8 mouse cellular contexts compared by ENCODE assay signal in the genomic region with DNA sequence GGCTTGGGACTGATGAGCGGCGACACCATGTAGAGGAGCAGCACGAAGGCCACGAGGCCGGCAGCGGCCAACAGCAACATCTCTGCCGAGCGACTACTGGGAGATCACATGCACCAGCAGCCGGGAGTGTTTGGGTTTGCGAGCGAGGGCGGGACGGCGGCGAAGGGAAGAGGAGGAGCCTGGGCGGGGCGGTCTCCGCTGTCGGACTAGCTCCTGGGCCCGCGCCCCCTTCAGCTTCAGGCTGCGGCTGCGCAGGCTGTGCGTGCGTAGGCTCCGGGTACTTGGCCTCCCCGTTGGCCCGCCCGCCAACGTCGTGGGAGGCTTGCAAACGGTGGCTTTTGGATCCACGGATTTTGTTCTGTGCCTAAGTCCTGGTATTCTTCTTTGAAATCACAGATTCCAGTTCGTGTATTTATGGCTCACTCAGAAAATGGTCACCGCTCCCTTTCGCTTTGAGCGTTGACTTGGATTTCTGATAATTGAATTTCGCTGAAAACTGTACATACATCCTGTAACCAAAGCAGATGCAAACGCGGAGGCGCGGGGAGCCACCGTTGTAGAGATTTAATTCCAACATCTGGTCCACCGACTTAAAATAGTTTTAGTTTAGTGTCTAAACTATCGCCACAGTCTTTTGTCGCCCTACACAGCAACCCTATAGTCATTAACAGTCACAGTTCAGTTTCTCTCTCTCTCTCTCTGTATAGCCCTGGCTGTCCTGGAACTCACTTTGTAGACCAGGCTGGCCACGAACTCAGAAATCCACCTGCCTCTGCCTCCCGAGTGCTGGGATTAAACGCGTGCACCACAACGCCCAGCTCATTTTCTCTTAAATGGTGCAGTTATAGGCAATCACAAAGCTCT. TPM values are rescaled to one million over a fixed set of nuclear protein-coding genes. Genes with fewer than 3 reads are reported as not detected.
DNase-seq lines count a peak whose midpoint lies in the region; ATAC-seq lines count a peak whose summit lies in the region.

TSS of gene Kdsr (minus strand) at position 156 of the 864 bp plus-strand sequence.

- peak within 1 kb of the TSS; percentile 75 for H3K4me3 ChIP-seq in heart, embryonic 10.5 days
- H3K4me3 ChIP-seq in kidney, embryonic 15.5 days (replicated peaks): peak within 1 kb of the TSS; percentile 81

- ATAC-seq in erythroblast, adult 5-6 weeks (replicated peaks; ENCODE audit: low FRiP score, poor library complexity, severe bottlenecking): peak; percentile 98
- ATAC-seq in kidney, embryonic 15.5 days (replicated peaks; ENCODE audit: low FRiP score): peak; percentile 99
- peak; percentile 93 for ATAC-seq in monocyte, adult 5-6 weeks (replicated peaks; ENCODE audit: insufficient number of reproducible peaks, low FRiP score, low TSS enrichment, poor library complexity, severe bottlenecking)

- H3K4me2 ChIP-seq in kidney, embryonic 15.5 days: peak within 1 kb of the TSS; percentile 97

- DNase-seq in B cell, adult 2 months: peak; percentile 97 to 98
- peak; percentile 99 for DNase-seq in brain, adult 2 months (ENCODE audit: low read depth, low spot score)
- peak; percentile 98 for DNase-seq in heart, embryonic 10.5 days (ENCODE audit: low spot score)
- DNase-seq in liver: peak; percentile 95
- peak; percentile 92 to 95 for DNase-seq in spleen, postnatal 4 days (ENCODE audit: low spot score in 2 of 2)

- peak within 1 kb of the TSS; percentile 91 for H3K27ac ChIP-seq in heart, embryonic 10.5 days
- H3K27ac ChIP-seq in kidney, embryonic 15.5 days: peak within 1 kb of the TSS; percentile 91

- peaks cover 12% of the 10 kb centered on the region for H3K4me1 ChIP-seq in heart, embryonic 10.5 days
- peaks cover 26% of the 10 kb centered on the region for H3K4me1 ChIP-seq in kidney, embryonic 15.5 days

- H3K9me3 ChIP-seq in heart, embryonic 10.5 days: no peaks in the 10 kb centered on the region
- H3K9me3 ChIP-seq in kidney, embryonic 15.5 days (replicated peaks): no peaks in the 10 kb centered on the region

- WGBS in heart, embryonic 10.5 days: 2% methylated on average over 51 of the region's 51 CpGs
- 3% methylated on average over 51 of the region's 51 CpGs for WGBS in kidney, embryonic 15.5 days

- no peaks in the 10 kb centered on the region for H3K27me3 ChIP-seq in heart, embryonic 10.5 days (ENCODE audit: insufficient read depth, poor library complexity, severe bottlenecking)
- no peaks in the 10 kb centered on the region for H3K27me3 ChIP-seq in kidney, embryonic 15.5 days

- peak within 1 kb of the TSS; percentile 72 for H3K9ac ChIP-seq in kidney, embryonic 15.5 days

- peaks cover 11% of the 10 kb centered on the region for H3K36me3 ChIP-seq in heart, embryonic 10.5 days
- peaks cover 13% of the 10 kb centered on the region for H3K36me3 ChIP-seq in kidney, embryonic 15.5 days

RNA-seq across cellular contexts. Expression of gene Kdsr, which starts in this region (rescaled TPM):
- total RNA-seq in erythroblast, adult 5-6 weeks (2015; ENCODE audit: low replicate concordance): 1.9 and 3.3 TPM in 2 replicates
- 2.2 and 3.2 TPM in 2 replicates for total RNA-seq in erythroblast, adult 5-6 weeks (2017; ENCODE audit: low replicate concordance)
- polyA plus RNA-seq in heart, embryonic 10.5 days (2016; fragmentation: Nextera tagmentation; extraction: Ambion mirVana): 7.5 and 7.7 TPM in 2 replicates
- 11.3 and 13.4 TPM in 2 replicates for polyA plus RNA-seq in kidney, embryonic 15.5 days (2015; fragmentation: Nextera tagmentation; extraction: Ambion mirVana)
- total RNA-seq in monocyte, adult 5-6 weeks (2017): 16.3 to 26.0 TPM (median 25.0 TPM) in 3 replicates

Comparison
In these comparisons a context has a peak if more than half of its experiments do, and no peak if none do; other contexts are left out.
1. Peak in every context shown above with its lines: DNase-seq, ATAC-seq, H3K4me3 ChIP-seq and H3K27ac ChIP-seq.